Mouse (Mus musculus) activated CD4-positive, CD25-positive, alpha-beta regulatory T cell, adult 9 weeks (primary cell): Measurements from ENCODE around the gene Gm3448. TPM values are rescaled to one million over a fixed set of nuclear protein-coding genes. Genes with fewer than 3 reads are reported as not detected.

ENCODE experiments used
- polyA plus RNA-seq: library from polyadenylated mRNA; unstranded; fragments of 100-300 nt; shearing (Covaris generic); gene quantifications from one replicate; pipeline ENCODE4 v1.2.1, GENCODE M21; 2017

Gene Gm3448
- 1.6 TPM for polyA plus RNA-seq

GRCm38 (mm10) chr17:15041175-15041729 is at the start of gene Gm3448, which contains the start of the genes Ermard and Tcte3:
Gene Gm3448 (minus strand): TSS chr17:15041537.
Gene Ermard (plus strand): TSS chr17:15041208.
Gene Tcte3 (minus strand): TSS chr17:15041488.

GRCm38 (mm10) chr17:15009706-15010413 is 31.5 kb downstream of the Gm3448 start, which contains the start of gene Gm3435:
Gene Gm3435 (plus strand): TSS chr17:15010176.

GRCm38 (mm10) chr17:14978362-14979038 is 62.8 kb downstream of the Gm3448 start, which contains the start of the genes 9030025P20Rik and Gm3417:
Gene 9030025P20Rik (plus strand): TSS chr17:14978468.
Gene Gm3417 (minus strand): TSS chr17:14978790.

DNA sequence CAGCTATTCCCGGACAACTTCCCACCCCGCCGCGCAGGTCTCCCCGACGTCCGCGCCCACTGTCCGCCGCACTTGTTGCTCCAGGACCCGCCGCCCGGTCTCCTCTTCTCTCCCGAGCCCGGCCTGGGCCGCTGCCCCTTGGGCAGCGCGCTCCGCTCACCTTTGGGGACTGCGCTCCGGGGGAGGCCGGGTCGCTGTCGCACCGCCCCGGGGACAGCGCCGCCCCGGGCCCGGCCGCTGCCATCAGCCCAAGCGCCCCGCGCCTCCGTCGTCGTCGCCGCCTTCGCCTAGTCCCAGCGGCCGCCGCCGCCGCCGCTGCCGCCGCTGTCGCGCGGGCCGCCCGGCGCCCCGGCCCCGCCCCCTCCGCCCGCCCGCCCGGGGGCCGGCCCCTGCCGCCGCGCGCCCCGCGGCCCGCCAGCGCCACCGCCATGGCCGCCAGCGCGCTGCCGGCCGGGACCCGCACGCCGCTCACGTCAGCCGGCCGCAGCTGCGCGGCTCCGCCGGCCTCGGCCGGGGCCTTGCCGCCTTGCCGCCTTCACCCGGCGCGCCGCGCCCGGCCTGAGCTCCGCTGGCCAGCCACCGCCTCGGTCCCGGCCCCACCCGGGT is 80.3 kb downstream of the Gm3448 start, which contains the start of gene Phf10:
TSS of gene Phf10 (minus strand) at position 323 of the 606 bp plus-strand sequence.

Other genes with a start within 250 kb of the Gm3448 start
- gene Wdr27, start 98.4 kb downstream of the Gm3448 start, polyA plus RNA-seq, result 0.28 TPM
- gene 1600012H06Rik, start 98.4 kb downstream of the Gm3448 start, polyA plus RNA-seq, result 38.4 TPM
- gene Phf10, start 80.3 kb downstream of the Gm3448 start, polyA plus RNA-seq, result 6.5 TPM
- gene 9030025P20Rik, start 63.1 kb downstream of the Gm3448 start, polyA plus RNA-seq, result 21.7 TPM
- not detected for gene Gm3417, start 62.7 kb downstream of the Gm3448 start, polyA plus RNA-seq
- 10.1 TPM for gene Gm3435, start 31.4 kb downstream of the Gm3448 start, polyA plus RNA-seq
- gene Ermard, start 329 bp downstream of the Gm3448 start, polyA plus RNA-seq, result 161 TPM
- gene Tcte3, start within 50 bp of the Gm3448 start, polyA plus RNA-seq, result 0.66 TPM